Mouse (Mus musculus) kidney, adult 11 months (tissue): ENCODE data around the gene Phlda2.
"Not testable (repeated sequence)": the region's sequence is repeated elsewhere in the genome, so short reads cannot be mapped to it uniquely, and the experiment has no call there.

ENCODE experiments used
- DNase-seq: peaks from one replicate; pipeline ENCODE4 v3.0.0; 2022

Gene Phlda2

GRCm38 (mm10) chr7:143502418-143503200 lies at the start of gene Phlda2:
Phlda2 (minus strand) TSS chr7:143503150.
- peak; percentile 62 for DNase-seq

GRCm38 (mm10) chr7:143549588-143550220 lies 46.8 kb upstream of the Phlda2 start:
- no peak for DNase-seq

DNA sequence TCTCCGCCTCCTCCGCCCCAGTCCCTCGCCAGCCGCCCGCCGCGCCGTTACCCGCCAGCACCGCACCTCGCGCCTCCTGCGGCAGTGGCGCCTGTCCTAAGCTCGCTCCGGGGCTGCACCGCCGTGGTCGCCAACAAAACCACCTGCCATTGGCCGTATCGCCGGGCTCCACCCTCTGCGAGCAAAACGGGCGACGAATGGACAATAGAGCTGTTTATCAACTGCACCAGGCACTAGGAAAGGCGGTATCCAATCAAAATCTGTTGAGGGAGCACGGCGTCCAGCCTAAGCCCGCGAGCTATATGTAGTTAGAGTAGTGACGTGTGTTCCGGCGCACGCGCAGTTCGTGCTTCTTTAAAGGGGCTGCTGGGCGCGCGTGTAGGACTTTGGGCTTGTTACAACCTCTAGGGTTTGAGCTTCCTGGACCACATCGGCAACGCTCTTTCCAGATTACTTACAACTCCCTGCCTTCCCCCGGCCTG lies 46.1 kb upstream of the Phlda2 start, which contains the start of gene Nap1l4:
TSS of gene Nap1l4 (minus strand) at position 131 of the 482 bp plus-strand sequence.
- peak; percentile 100 for DNase-seq

GRCm38 (mm10) chr7:143548231-143548961 lies 45.4 kb upstream of the Phlda2 start:
- DNase-seq, result no peak

GRCm38 (mm10) chr7:143546554-143546953 lies 43.6 kb upstream of the Phlda2 start:
- no peak for DNase-seq

DNA sequence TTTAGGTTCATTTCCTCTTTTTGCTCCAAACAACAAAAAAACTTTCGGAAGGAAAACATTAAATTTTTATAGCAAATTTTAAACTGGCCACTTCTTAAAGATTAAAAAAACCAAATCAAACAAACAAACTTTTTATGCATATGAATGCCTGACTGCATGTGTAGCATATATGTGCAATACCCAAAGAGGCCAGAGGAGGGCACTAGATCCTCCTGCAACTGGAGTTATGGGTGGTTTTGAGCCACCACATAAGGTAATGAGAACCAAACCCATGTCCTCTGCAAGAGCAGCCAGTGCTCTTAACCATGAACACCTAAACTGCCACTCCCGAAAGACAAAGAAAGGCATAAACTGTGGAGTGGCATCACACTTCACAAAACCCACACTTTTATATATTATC lies 41.4 kb upstream of the Phlda2 start:
- DNase-seq, result no peak

DNA sequence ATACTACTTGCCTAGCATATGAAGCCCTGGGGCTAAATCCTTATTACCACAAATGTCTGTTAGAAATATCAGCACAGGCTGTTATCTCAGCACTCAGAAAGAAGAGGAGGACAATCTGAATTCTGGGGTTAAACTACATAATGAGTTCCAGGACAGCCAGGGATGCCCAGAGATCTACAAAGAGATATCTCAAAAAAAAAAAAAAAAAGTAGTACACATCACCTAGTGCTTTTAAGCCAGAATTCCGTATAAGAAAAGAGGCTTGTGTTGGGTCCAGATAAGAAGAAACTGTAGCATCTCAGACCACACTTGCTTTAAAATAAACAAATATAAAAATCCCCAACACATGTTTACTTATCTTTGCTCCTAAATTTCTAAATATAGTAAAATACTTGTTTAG lies 35.7 kb upstream of the Phlda2 start:
- DNase-seq, result no peak

GRCm38 (mm10) chr7:143538229-143538628 lies 35.3 kb upstream of the Phlda2 start:
- DNase-seq, result not testable (repeated sequence)

GRCm38 (mm10) chr7:143536251-143536650 lies 33.3 kb upstream of the Phlda2 start:
- no peak for DNase-seq

- DNase-seq, result no peak
Observed at GRCm38 (mm10) chr7:143533284-143533683, 30.3 kb upstream of the Phlda2 start.

- DNase-seq, result no peak
Observed at GRCm38 (mm10) chr7:143532410-143532809, 29.5 kb upstream of the Phlda2 start.

GRCm38 (mm10) chr7:143519333-143519732 lies 16.4 kb upstream of the Phlda2 start:
- DNase-seq, result no peak

DNA sequence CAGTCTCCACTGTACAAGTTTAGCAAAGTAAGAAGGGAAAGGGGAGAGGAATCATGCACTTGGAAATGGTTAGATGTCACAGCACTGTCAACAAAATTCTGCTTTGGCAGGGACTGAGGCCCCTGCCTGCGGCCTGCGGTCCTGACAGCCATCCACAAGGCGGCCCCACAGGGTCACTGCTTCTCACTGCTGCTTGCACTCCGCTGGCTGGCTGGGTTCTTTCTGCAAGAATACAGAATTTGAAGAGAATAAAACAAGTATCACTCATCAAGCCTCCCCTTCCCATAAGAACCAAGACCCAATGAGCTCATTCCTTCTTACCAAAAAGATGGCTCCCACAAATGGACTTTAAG lies 11.4 kb upstream of the Phlda2 start:
- DNase-seq, result no peak

GRCm38 (mm10) chr7:143513763-143514415 lies 10.9 kb upstream of the Phlda2 start:
- DNase-seq, result no peak

DNA sequence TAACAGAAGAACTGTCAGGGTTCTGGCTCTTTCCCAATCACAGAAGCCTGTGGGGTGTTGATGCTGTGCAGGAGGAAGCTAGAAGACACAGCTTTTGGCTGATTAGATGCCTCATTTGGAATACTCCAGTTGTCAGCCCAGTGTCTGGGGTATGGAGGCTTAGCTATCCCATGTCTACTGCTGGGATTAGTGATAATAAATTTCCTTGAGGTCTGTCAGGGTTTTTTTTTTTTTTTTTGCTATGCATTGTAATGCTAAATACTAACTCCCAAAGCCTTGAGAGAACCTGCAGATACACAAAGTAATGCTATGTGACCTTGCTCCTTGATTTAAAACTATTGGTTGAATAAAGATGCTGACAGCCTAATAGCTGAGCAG lies 8.4 kb upstream of the Phlda2 start:
- DNase-seq, result no peak

DNA sequence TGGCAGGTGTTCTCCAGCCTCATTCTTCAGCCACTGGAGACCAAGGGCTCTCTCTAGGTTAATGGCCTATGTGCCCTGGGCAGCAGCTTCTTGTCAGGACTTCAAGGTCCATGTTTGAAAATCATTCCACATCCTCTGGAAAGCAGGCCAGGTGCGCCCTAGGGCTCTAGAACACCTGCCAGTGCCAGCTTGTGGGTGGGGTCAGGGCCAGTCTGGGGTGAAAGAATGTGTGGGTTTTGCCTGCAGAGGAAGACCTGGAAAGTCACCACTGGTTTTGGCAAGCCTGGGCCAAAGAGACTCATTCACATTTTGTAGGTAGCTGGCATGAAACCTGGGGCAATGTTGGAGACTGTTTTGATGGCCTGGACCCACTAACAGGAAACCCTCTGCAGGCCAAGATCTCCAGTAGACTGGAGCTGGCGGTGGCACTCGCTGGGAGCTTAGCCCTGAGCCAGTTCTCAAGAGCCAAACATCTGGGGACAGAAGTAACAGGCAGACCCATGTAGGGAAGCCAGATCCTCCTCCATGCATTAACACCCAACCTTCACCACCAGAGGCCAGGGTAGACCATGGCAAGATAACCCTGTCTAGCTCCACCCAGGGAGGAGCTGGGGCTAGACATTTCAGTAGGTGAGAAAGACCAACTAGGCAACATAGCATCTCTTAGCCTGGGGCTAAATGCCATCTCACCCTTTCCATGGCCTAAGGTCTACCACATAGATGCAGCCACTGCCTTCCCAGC lies 7.8 kb upstream of the Phlda2 start:
- peak; percentile 81 for DNase-seq

DNA sequence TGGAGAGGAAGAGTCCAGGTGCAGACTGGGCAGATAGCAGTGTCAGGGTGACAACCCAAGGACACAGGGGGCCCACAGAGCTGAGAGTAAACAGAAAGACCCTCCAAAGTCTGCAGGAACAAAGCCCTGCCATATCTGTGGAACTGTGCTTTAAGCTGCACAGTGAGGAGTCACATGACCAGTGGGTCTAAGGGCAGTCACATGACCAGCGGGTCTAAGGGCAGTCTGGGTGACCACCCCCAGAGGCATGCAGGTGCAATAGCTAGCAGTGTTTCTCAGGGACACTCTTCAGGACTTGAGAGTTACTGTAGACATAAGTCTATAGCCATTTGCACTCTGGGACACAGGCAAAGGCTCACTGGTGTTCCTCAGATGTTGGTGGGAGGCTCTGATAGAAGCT lies 6.6 kb upstream of the Phlda2 start:
- DNase-seq, result peak; percentile 67

DNA sequence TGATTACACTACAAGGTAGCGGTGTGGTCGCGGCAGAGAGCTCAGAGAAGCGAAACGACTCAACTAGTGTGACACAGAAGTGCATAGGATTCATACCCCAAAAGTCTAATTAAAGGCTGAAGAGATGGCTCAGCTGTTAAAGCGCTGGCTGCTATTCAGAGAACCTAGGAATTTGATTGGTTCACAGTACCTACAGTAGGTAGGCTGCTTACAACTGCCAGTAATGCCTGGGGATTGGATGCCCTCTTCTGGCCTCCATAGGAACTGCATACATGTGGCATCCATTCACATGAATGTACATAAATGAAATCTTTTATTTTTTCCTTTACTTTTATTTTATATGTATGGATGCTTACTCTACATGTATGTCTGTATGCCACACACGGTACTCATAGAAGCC lies 3.7 kb upstream of the Phlda2 start:
- peak; percentile 75 for DNase-seq

DNA sequence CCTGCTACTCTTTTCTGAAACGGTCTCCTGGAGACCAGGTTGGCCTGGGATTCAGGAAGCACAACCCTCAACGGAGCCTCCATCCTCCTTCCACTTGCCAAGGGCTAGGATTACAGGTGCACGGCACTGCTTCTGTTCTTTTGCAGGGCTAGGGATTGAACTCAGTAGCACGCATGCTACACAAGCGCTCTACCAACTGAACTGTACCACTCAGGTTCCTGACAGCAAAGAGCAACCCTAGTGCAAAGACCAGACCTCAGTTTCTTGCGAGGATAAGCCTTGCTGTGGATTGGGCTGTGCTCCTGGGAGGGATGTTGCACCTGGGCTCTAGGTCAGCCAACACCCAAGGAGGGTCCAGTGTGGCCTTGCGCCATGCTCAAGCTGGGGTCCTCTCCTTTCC lies 3.3 kb upstream of the Phlda2 start:
- no peak for DNase-seq

GRCm38 (mm10) chr7:143505823-143506222 lies 2.9 kb upstream of the Phlda2 start:
- DNase-seq, result peak; percentile 82

DNA sequence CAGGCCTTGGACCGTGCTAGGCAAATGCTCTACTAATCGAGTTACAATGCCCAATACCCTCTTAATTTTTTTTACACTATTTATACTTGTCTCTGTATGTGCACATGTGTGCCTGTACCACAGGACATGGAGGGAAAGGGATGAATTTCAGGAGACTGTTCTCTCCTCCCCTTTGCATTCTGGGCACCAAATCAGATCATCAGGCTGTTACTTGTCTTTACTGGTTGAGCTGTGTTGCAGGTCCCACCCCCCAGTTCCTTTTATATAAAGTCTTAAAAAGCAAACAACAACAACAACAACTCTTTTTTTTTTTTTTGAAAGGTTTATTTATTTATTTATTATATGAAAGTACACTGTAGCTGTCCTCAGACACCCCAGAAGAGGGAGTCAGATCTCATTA lies 2.5 kb upstream of the Phlda2 start:
- no peak for DNase-seq

- DNase-seq, result no peak
Observed at GRCm38 (mm10) chr7:143503926-143504325, 976 bp upstream of the Phlda2 start.
